Mouse (Mus musculus): ENCODE measurements around the gene Dab1. TPM values are rescaled to one million over a fixed set of nuclear protein-coding genes. Genes with fewer than 3 reads are reported as not detected.

Dab1 gene
- polyA plus RNA-seq, 1 experiment from 2014 or later = 20.1 TPM

- H3K4me2 ChIP-seq = no peak overlapping the region
- H3K4me1 ChIP-seq = no peaks in the 10 kb centered on the region
- H3K4me3 ChIP-seq (replicated peaks) = no peak overlapping the region
- no peaks in the 10 kb centered on the region for H3K9me3 ChIP-seq (replicated peaks)
- no peaks in the 10 kb centered on the region for H3K36me3 ChIP-seq
- H3K9ac ChIP-seq = no peak overlapping the region
- H3K27me3 ChIP-seq = no peaks in the 10 kb centered on the region
- ATAC-seq (replicated peaks; ENCODE audit: low FRiP score) = no peak
- H3K27ac ChIP-seq = no peak overlapping the region
Measured at GRCm38 (mm10) chr4:104153637-104154036, 534.5 kb downstream of the Dab1 start.

- Histone ChIP-seq H3K9ac (no peak overlapping the region), H3K4me3 (replicated peaks) (no peak overlapping the region), H3K4me1 (no peaks in the 10 kb centered on the region), H3K4me2 (no peak overlapping the region), H3K27me3 (no peaks in the 10 kb centered on the region), H3K27ac (no peak overlapping the region), H3K9me3 (replicated peaks) (no peaks in the 10 kb centered on the region), H3K36me3 (no peaks in the 10 kb centered on the region)
- ATAC-seq (replicated peaks; ENCODE audit: low FRiP score) = no peak
- WGBS = 87% methylated on average over 3 of the region's 3 CpGs
Measured at GRCm38 (mm10) chr4:104178067-104178466, 558.9 kb downstream of the Dab1 start.

- Histone ChIP-seq H3K9me3 (replicated peaks) (no peaks in the 10 kb centered on the region), H3K4me2 (no peak overlapping the region), H3K27ac (no peak overlapping the region), H3K4me1 (no peaks in the 10 kb centered on the region), H3K4me3 (replicated peaks) (no peak overlapping the region), H3K36me3 (no peaks in the 10 kb centered on the region), H3K27me3 (no peaks in the 10 kb centered on the region), H3K9ac (no peak overlapping the region)
- ATAC-seq (replicated peaks; ENCODE audit: low FRiP score) = no peak
- WGBS = 81% methylated on average over 4 of the region's 4 CpGs
Measured at GRCm38 (mm10) chr4:104186311-104186710, 567.2 kb downstream of the Dab1 start.

- H3K4me2 ChIP-seq = no peak overlapping the region
- no peaks in the 10 kb centered on the region for H3K36me3 ChIP-seq
- no peak overlapping the region for H3K9ac ChIP-seq
- ATAC-seq (replicated peaks; ENCODE audit: low FRiP score) = no peak
- H3K9me3 ChIP-seq (replicated peaks) = 0 out of 2 replicates have a peak, but pooled peaks cover 2% of the 10 kb centered on the region
- WGBS = 83% methylated on average over 8 of the region's 8 CpGs
- H3K4me1 ChIP-seq = no peaks in the 10 kb centered on the region
- no peaks in the 10 kb centered on the region for H3K27me3 ChIP-seq
- no peak overlapping the region for H3K27ac ChIP-seq
- no peak overlapping the region for H3K4me3 ChIP-seq (replicated peaks)
Measured at GRCm38 (mm10) chr4:104198635-104199034, 579.5 kb downstream of the Dab1 start.

- H3K36me3 ChIP-seq = no peaks in the 10 kb centered on the region
- no peaks in the 10 kb centered on the region for H3K27me3 ChIP-seq
- no peak overlapping the region for H3K9ac ChIP-seq
- no peak overlapping the region for H3K4me2 ChIP-seq
- WGBS = 80% methylated on average over 5 of the region's 5 CpGs
- H3K4me1 ChIP-seq = no peaks in the 10 kb centered on the region
- ATAC-seq (replicated peaks; ENCODE audit: low FRiP score) = no peak
- H3K27ac ChIP-seq = no peak overlapping the region
- no peak overlapping the region for H3K4me3 ChIP-seq (replicated peaks)
- 0 out of 2 replicates have a peak, but pooled peaks cover 2% of the 10 kb centered on the region for H3K9me3 ChIP-seq (replicated peaks)
Measured at GRCm38 (mm10) chr4:104201686-104202085, 582.5 kb downstream of the Dab1 start.

- no peak for ATAC-seq (replicated peaks; ENCODE audit: low FRiP score)
- WGBS = 48% methylated on average over 6 of the region's 6 CpGs
- no peak overlapping the region for H3K4me2 ChIP-seq
- no peak overlapping the region for H3K4me3 ChIP-seq (replicated peaks)
- H3K27me3 ChIP-seq = no peaks in the 10 kb centered on the region
- no peaks in the 10 kb centered on the region for H3K9me3 ChIP-seq (replicated peaks)
- no peak overlapping the region for H3K9ac ChIP-seq
- H3K36me3 ChIP-seq = no peaks in the 10 kb centered on the region
- H3K27ac ChIP-seq = no peak overlapping the region
- H3K4me1 ChIP-seq = no peaks in the 10 kb centered on the region
Measured at GRCm38 (mm10) chr4:104204047-104204446, 584.9 kb downstream of the Dab1 start.

GRCm38 (mm10) chr4:104206639-104207038, 587.5 kb downstream of the Dab1 start:
- Histone ChIP-seq H3K9me3 (replicated peaks) (no peaks in the 10 kb centered on the region), H3K27ac (no peak overlapping the region), H3K9ac (no peak overlapping the region), H3K27me3 (no peaks in the 10 kb centered on the region), H3K4me3 (replicated peaks) (no peak overlapping the region), H3K36me3 (no peaks in the 10 kb centered on the region), H3K4me2 (no peak overlapping the region), H3K4me1 (no peaks in the 10 kb centered on the region)
- no peak for ATAC-seq (replicated peaks; ENCODE audit: low FRiP score)
- WGBS = 88% methylated on average over 5 of the region's 5 CpGs

- no peaks in the 10 kb centered on the region for H3K36me3 ChIP-seq
- H3K4me1 ChIP-seq = no peaks in the 10 kb centered on the region
- H3K27me3 ChIP-seq = no peaks in the 10 kb centered on the region
- H3K9me3 ChIP-seq (replicated peaks) = no peaks in the 10 kb centered on the region
- H3K9ac ChIP-seq = no peak overlapping the region
- ATAC-seq (replicated peaks; ENCODE audit: low FRiP score) = no peak
- H3K27ac ChIP-seq = no peak overlapping the region
- H3K4me3 ChIP-seq (replicated peaks) = no peak overlapping the region
- no peak overlapping the region for H3K4me2 ChIP-seq
- WGBS = 29% methylated on average over 2 of the region's 2 CpGs
Measured at GRCm38 (mm10) chr4:104209081-104209480, 589.9 kb downstream of the Dab1 start.

- ATAC-seq (replicated peaks; ENCODE audit: low FRiP score) = no peak
- Histone ChIP-seq H3K36me3 (no peaks in the 10 kb centered on the region), H3K27me3 (no peaks in the 10 kb centered on the region)
Measured at GRCm38 (mm10) chr4:104210796-104211195, 591.6 kb downstream of the Dab1 start.

GRCm38 (mm10) chr4:104211531-104212455, 592.6 kb downstream of the Dab1 start:
- no peaks in the 10 kb centered on the region for H3K36me3 ChIP-seq
- H3K4me1 ChIP-seq = no peaks in the 10 kb centered on the region
- 73% methylated on average over 9 of the region's 9 CpGs for WGBS
- no peak overlapping the region for H3K4me2 ChIP-seq
- H3K27me3 ChIP-seq = no peaks in the 10 kb centered on the region
- H3K4me3 ChIP-seq (replicated peaks) = no peak overlapping the region
- no peak for ATAC-seq (replicated peaks; ENCODE audit: low FRiP score)
- H3K9me3 ChIP-seq (replicated peaks) = no peaks in the 10 kb centered on the region
- no peak overlapping the region for H3K9ac ChIP-seq
- no peak overlapping the region for H3K27ac ChIP-seq

More at GRCm38 (mm10) chr4:104210796-104211195, 591.6 kb downstream of the Dab1 start:
- Histone ChIP-seq H3K4me2 (no peak overlapping the region), H3K27ac (no peak overlapping the region), H3K4me1 (no peaks in the 10 kb centered on the region), H3K9me3 (replicated peaks) (no peaks in the 10 kb centered on the region), H3K4me3 (replicated peaks) (no peak overlapping the region), H3K9ac (no peak overlapping the region)
- WGBS = 82% methylated on average over 1 of the region's 1 CpGs

- Histone ChIP-seq H3K9ac (no peak overlapping the region), H3K27ac (no peak overlapping the region), H3K27me3 (no peaks in the 10 kb centered on the region), H3K9me3 (replicated peaks) (no peaks in the 10 kb centered on the region), H3K4me1 (peaks cover 7% of the 10 kb centered on the region; the same call in 1 of the 2 replicates), H3K36me3 (no peaks in the 10 kb centered on the region), H3K4me2 (no peak overlapping the region), H3K4me3 (replicated peaks) (no peak overlapping the region)
- no peak for ATAC-seq (replicated peaks; ENCODE audit: low FRiP score)
- 51% methylated on average over 7 of the region's 7 CpGs for WGBS
Measured at GRCm38 (mm10) chr4:104214724-104215123, 595.6 kb downstream of the Dab1 start.

- 41% methylated on average over 4 of the region's 4 CpGs for WGBS
Measured at GRCm38 (mm10) chr4:104217336-104217735, 598.2 kb downstream of the Dab1 start.

More at GRCm38 (mm10) chr4:104217336-104217735, 598.2 kb downstream of the Dab1 start:
- H3K9me3 ChIP-seq (replicated peaks) = no peaks in the 10 kb centered on the region
- no peak overlapping the region for H3K4me3 ChIP-seq (replicated peaks)
- no peaks in the 10 kb centered on the region for H3K36me3 ChIP-seq
- H3K27ac ChIP-seq = no peak overlapping the region
- H3K4me2 ChIP-seq = no peak overlapping the region
- ATAC-seq (replicated peaks; ENCODE audit: low FRiP score) = no peak
- H3K9ac ChIP-seq = no peak overlapping the region
- peaks cover 7% of the 10 kb centered on the region; the same call in 1 of the 2 replicates for H3K4me1 ChIP-seq
- no peaks in the 10 kb centered on the region for H3K27me3 ChIP-seq

All from kidney, embryonic 15.5 days (tissue).